Mouse (Mus musculus): ENCODE results near the gene Ppp4c.

- no peak for TF ChIP-seq CTCF (IDR thresholded peaks at IDR 0.05; ENCODE audit: low read depth, low read length)
- no peak for TF ChIP-seq POLR2A (IDR thresholded peaks at IDR 0.05; ENCODE audit: insufficient read depth, low read length)
- TF ChIP-seq EP300 (IDR thresholded peaks at IDR 0.05; ENCODE audit: insufficient read depth, low read depth, low read length): no peak
Measured at GRCm38 (mm10) chr7:126736122-126736521, 56.2 kb downstream of the Ppp4c start.

All from ES-Bruce4 (cell line).